Mouse (Mus musculus): Measurements from ENCODE around the gene Trpd52l3. TPM values are rescaled to one million over a fixed set of nuclear protein-coding genes. Genes with fewer than 3 reads are reported as not detected.

The Trpd52l3 gene
- polyA plus RNA-seq, 1 experiment from 2014 or later, result not detected

- Histone ChIP-seq H3K4me1 (peaks cover 47% of the 10 kb centered on the region), H3K27ac (replicated peaks) (peak overlapping the region; percentile 93)
- WGBS, result 0% methylated on average over 7 of the region's 7 CpGs
These were observed 27.9 kb downstream of the Trpd52l3 start for GRCm38 (mm10) chr19:30031468-30031931.

DNA sequence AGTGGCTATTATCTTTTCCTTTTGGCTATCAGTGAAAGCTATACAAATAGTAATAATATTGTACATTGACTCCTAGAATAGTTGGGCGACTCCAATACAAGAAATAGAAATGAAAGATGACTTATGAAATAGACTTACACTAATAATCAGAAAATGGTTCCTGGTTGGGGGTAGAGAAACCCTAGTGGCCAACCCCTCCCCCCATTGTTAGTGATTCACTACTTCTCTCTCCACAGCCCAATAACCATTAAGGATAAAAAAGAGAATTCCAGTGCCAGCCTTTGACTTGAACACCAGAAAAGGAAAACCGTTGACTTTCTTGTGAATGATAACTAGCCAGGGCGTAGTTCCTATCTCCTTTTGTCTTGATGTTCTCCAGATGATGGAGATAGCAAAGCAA, 28.6 kb downstream of the Trpd52l3 start:
- 62% methylated on average over 3 of the region's 3 CpGs for WGBS
- H3K27ac ChIP-seq (replicated peaks), result no peak overlapping the region
- no peaks in the 10 kb centered on the region for H3K36me3 ChIP-seq
- ATAC-seq (replicated peaks), result no peak
- H3K4me3 ChIP-seq, result peak overlapping the region; percentile 79
- H3K9me3 ChIP-seq, result no peaks in the 10 kb centered on the region
- H3K4me2 ChIP-seq (replicated peaks), result peak overlapping the region; percentile 64
- no peaks in the 10 kb centered on the region for H3K27me3 ChIP-seq
- peak overlapping the region; percentile 96; the same call in 1 of the 2 replicates for H3K9ac ChIP-seq (replicated peaks)
- H3K4me1 ChIP-seq, result peaks cover 50% of the 10 kb centered on the region

More at GRCm38 (mm10) chr19:30031468-30031931, 27.9 kb downstream of the Trpd52l3 start:
- Histone ChIP-seq H3K27me3 (no peaks in the 10 kb centered on the region), H3K9me3 (no peaks in the 10 kb centered on the region), H3K9ac (replicated peaks) (peak overlapping the region; percentile 96), H3K4me3 (peak overlapping the region; percentile 79), H3K4me2 (replicated peaks) (peak overlapping the region; percentile 64), H3K36me3 (no peaks in the 10 kb centered on the region)
- ATAC-seq (replicated peaks), result no peak

GRCm38 (mm10) chr19:30035361-30035760, 31.8 kb downstream of the Trpd52l3 start:
- no peak overlapping the region for H3K9ac ChIP-seq (replicated peaks)
- H3K4me2 ChIP-seq (replicated peaks), result no peak overlapping the region
- no peaks in the 10 kb centered on the region for H3K36me3 ChIP-seq
- 65% methylated on average over 3 of the region's 3 CpGs for WGBS
- H3K4me1 ChIP-seq, result peaks cover 41% of the 10 kb centered on the region
- ATAC-seq (replicated peaks), result no peak
- H3K4me3 ChIP-seq, result no peak overlapping the region
- H3K9me3 ChIP-seq, result no peaks in the 10 kb centered on the region
- H3K27me3 ChIP-seq, result no peaks in the 10 kb centered on the region
- H3K27ac ChIP-seq (replicated peaks), result no peak overlapping the region

GRCm38 (mm10) chr19:30043691-30044090, 40.1 kb downstream of the Trpd52l3 start:
- 99% methylated on average over 2 of the region's 2 CpGs for WGBS
- no peaks in the 10 kb centered on the region for H3K9me3 ChIP-seq

GRCm38 (mm10) chr19:30044630-30045029, 41.0 kb downstream of the Trpd52l3 start:
- no peak overlapping the region for H3K4me3 ChIP-seq
- peaks cover 22% of the 10 kb centered on the region for H3K36me3 ChIP-seq
- H3K4me2 ChIP-seq (replicated peaks), result no peak overlapping the region
- no peak overlapping the region for H3K27ac ChIP-seq (replicated peaks)
- H3K27me3 ChIP-seq, result no peaks in the 10 kb centered on the region
- ATAC-seq (replicated peaks), result no peak
- H3K4me1 ChIP-seq, result no peaks in the 10 kb centered on the region
- no peak overlapping the region for H3K9ac ChIP-seq (replicated peaks)
- WGBS, result 96% methylated on average over 1 of the region's 1 CpGs
- no peaks in the 10 kb centered on the region for H3K9me3 ChIP-seq

More at GRCm38 (mm10) chr19:30043691-30044090, 40.1 kb downstream of the Trpd52l3 start:
- Histone ChIP-seq H3K27ac (replicated peaks) (no peak overlapping the region), H3K4me2 (replicated peaks) (no peak overlapping the region), H3K4me1 (no peaks in the 10 kb centered on the region), H3K4me3 (no peak overlapping the region), H3K9ac (replicated peaks) (no peak overlapping the region), H3K36me3 (peaks cover 22% of the 10 kb centered on the region), H3K27me3 (no peaks in the 10 kb centered on the region)
- no peak for ATAC-seq (replicated peaks)

DNA sequence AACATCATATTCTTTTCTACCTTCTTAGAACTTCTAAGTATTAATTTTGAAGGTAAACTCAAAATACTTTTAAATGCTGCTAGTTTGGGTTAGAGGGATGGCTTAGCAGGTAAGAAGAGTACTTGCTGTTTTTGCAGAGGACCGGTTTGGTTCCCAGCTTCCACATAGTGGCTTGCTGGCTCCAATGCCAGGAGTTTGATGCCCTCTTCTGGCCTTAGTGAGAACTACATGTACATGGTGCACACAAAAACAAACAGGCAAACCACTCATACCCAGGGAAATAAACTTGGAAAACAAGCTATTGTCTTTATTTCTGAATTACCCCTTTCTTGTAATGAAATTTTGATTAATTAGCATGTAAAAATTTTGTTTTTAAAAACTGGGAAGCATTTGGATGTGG, 42.3 kb downstream of the Trpd52l3 start:
- H3K4me3 ChIP-seq, result no peak overlapping the region
- H3K9me3 ChIP-seq, result no peaks in the 10 kb centered on the region
- no peaks in the 10 kb centered on the region for H3K27me3 ChIP-seq
- H3K9ac ChIP-seq (replicated peaks), result no peak overlapping the region
- WGBS, result 61% methylated on average over 1 of the region's 1 CpGs
- 0 out of 2 replicates have a peak, but pooled peaks cover 3% of the 10 kb centered on the region for H3K4me1 ChIP-seq
- H3K36me3 ChIP-seq, result peaks cover 22% of the 10 kb centered on the region
- no peak overlapping the region for H3K27ac ChIP-seq (replicated peaks)
- ATAC-seq (replicated peaks), result no peak
- no peak overlapping the region for H3K4me2 ChIP-seq (replicated peaks)

DNA sequence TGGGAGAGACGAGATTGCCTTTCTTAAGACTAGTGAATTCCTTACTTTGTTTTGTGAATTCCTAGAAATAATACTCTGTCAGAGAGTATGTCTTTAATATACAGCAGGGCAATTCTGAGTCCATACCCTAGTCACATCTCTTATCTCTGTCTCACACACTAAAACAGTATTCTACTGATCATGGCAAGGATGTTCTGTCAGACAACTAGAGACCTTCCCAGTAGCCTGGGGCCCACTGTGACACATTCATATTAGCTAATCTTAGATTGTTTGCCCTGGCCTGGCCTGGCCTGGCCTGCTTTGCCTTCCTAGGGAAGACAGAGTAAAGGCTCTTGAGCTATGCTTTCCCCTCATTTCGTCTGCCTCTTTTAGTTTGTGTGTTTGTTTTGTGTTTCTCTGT, 47.0 kb downstream of the Trpd52l3 start:
- Histone ChIP-seq H3K27ac (replicated peaks) (no peak overlapping the region), H3K4me1 (0 out of 2 replicates have a peak, but pooled peaks cover 3% of the 10 kb centered on the region), H3K9me3 (no peaks in the 10 kb centered on the region), H3K9ac (replicated peaks) (no peak overlapping the region), H3K27me3 (no peaks in the 10 kb centered on the region), H3K4me3 (no peak overlapping the region), H3K4me2 (replicated peaks) (no peak overlapping the region), H3K36me3 (0 out of 2 replicates have a peak, but pooled peaks cover 6% of the 10 kb centered on the region)
- WGBS, result 82% methylated on average over 2 of the region's 2 CpGs
- no peak for ATAC-seq (replicated peaks)

DNA sequence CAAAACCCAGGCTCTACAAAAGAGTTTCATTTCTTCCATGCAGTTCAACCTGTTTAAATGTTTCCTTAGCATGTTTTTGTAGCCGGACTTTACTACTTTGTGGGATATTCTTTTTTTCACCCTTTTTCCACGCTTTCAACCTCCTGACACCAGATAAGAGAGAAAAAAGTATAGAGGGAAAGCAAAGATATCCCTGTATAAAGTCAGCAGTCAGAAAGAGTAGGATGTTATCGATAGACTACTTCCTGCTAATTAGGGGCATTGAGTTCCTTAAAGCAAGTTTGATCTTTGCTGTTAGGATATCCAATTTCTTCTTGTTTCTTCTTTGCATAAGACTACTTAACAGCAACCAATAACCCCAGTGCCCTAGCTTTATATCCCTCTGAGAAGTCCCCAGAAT, 47.9 kb downstream of the Trpd52l3 start:
- H3K27ac ChIP-seq (replicated peaks), result no peak overlapping the region
- no peak overlapping the region for H3K9ac ChIP-seq (replicated peaks)
- H3K4me1 ChIP-seq, result 0 out of 2 replicates have a peak, but pooled peaks cover 3% of the 10 kb centered on the region
- H3K4me3 ChIP-seq, result no peak overlapping the region
- 92% methylated on average over 3 of the region's 3 CpGs for WGBS
- no peak overlapping the region for H3K4me2 ChIP-seq (replicated peaks)
- H3K9me3 ChIP-seq, result no peaks in the 10 kb centered on the region
- H3K36me3 ChIP-seq, result peaks cover 10% of the 10 kb centered on the region; the same call in 1 of the 2 replicates
- ATAC-seq (replicated peaks), result no peak
- no peaks in the 10 kb centered on the region for H3K27me3 ChIP-seq

DNA sequence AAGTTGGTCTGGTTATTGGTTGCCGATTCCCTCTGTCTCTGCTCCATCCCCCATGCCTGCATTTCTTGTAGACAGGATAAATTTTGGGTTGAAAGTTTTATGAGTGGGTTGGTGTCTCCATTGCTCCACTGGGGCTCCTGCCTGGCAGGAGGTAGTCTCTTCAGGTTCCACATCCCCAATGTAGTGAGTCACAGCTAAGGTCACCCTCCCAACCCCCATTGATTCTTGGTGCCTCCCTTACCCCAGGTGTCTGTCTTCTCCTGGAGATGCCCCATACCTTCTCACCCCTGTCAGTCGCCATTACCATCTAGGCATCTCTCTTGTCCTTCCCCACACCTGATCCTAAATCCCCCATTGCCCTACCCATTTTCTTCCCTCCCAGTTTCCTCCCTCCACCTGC, 50.6 kb downstream of the Trpd52l3 start:
- Histone ChIP-seq H3K4me2 (replicated peaks) (no peak overlapping the region), H3K36me3 (peaks cover 4% of the 10 kb centered on the region; the same call in 1 of the 2 replicates), H3K9ac (replicated peaks) (no peak overlapping the region), H3K27me3 (no peaks in the 10 kb centered on the region), H3K9me3 (no peaks in the 10 kb centered on the region), H3K4me1 (0 out of 2 replicates have a peak, but pooled peaks cover 3% of the 10 kb centered on the region), H3K27ac (replicated peaks) (no peak overlapping the region), H3K4me3 (no peak overlapping the region)
- no peak for ATAC-seq (replicated peaks)
- 98% methylated on average over 2 of the region's 2 CpGs for WGBS

Other genes with a start within 250 kb of the Trpd52l3 start
- gene 9930021J03Rik, start 197.8 kb upstream of the Trpd52l3 start, polyA plus RNA-seq (2015; fragmentation: Nextera tagmentation; extraction: Ambion mirVana), result 7.6 and 8.1 TPM in 2 replicates
- 35.8 and 39.6 TPM in 2 replicates for gene Ranbp6, start 190.8 kb upstream of the Trpd52l3 start, polyA plus RNA-seq (2015; fragmentation: Nextera tagmentation; extraction: Ambion mirVana)
- gene Il33, start 78.7 kb upstream of the Trpd52l3 start, polyA plus RNA-seq (2015; fragmentation: Nextera tagmentation; extraction: Ambion mirVana), result 0.29 and 0.34 TPM in 2 replicates
- 68.7 and 69.1 TPM in 2 replicates for gene Uhrf2, start 26.7 kb downstream of the Trpd52l3 start, polyA plus RNA-seq (2015; fragmentation: Nextera tagmentation; extraction: Ambion mirVana)
- 15.4 and 15.7 TPM in 2 replicates for gene Gldc, start 171.6 kb downstream of the Trpd52l3 start, polyA plus RNA-seq (2015; fragmentation: Nextera tagmentation; extraction: Ambion mirVana)
- gene Mbl2, start 229.2 kb downstream of the Trpd52l3 start, polyA plus RNA-seq (2015; fragmentation: Nextera tagmentation; extraction: Ambion mirVana), result not detected in 2 replicates